Mouse (Mus musculus): ENCODE results near the gene Maea. TPM values are rescaled to one million over a fixed set of nuclear protein-coding genes. Genes with fewer than 3 reads are reported as not detected.
A peak's percentile ranks its signal among the peaks of the same experiment; 100 is the strongest.

The Maea gene
- total RNA-seq, 2 experiments from 2014 or later = 125 to 126 TPM

DNA sequence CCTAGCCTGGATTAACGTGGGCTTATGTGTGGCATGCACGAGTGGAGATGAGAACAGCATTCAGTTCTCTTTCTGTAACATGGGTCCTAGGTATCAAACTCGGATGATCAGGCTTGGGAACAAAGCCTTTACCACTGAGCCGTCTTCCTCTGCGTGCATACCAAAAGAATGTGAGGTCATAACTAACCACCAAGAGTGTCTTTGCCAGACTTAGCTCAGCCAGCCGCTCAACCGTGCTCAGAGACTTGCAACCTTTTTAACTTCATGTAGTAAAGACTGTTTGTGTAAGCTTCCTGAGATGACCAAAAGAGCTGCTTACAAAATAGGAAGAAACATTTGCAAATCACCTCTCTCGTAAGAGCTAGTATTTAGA is 16.9 kb downstream of the Maea start:
- intact Hi-C loops (cut with DNase I) = no loop called here
- DNase-seq = no peak

DNA sequence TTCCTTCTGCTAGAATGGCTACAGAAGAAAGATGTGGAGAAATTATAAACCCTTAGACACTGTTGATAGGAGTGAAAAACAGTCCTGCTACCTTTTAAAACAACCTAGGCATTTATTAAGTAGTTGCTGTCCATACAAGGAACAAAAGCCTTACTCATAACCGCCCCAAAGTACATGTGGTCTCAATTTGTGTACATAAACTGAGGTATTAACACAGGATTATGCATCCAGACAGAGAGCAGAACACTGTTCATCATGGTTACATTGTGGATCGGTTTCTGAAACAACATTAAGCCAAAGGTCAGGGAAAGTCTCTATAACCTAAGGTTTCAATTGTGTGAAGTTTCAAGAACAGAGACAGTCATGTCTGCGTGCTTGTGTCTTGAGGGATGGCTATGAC is 17.7 kb downstream of the Maea start:
- intact Hi-C loops (cut with DNase I) = no loop called here
- no peak for DNase-seq

DNA sequence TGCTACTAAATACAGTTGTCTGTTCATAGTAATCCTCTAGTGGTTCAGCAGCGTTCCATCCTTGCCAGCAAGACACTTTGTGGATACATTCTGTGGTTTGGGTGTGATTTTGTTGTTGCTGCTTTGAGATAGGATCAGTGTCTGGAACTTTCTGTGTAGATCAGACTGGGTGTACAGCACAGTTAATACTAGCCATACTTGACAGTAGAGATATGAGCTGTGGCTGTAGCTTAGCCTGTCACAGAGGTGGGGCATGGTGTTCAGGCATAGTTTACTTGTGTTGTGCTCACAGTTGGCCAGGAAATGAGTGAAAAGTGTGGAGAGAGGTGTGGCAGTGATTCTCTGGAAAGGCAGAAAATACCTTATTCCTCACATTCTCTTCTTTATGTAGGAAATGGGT is 22.2 kb downstream of the Maea start:
- no peak for DNase-seq
- intact Hi-C loops (cut with DNase I) = no loop called here

DNA sequence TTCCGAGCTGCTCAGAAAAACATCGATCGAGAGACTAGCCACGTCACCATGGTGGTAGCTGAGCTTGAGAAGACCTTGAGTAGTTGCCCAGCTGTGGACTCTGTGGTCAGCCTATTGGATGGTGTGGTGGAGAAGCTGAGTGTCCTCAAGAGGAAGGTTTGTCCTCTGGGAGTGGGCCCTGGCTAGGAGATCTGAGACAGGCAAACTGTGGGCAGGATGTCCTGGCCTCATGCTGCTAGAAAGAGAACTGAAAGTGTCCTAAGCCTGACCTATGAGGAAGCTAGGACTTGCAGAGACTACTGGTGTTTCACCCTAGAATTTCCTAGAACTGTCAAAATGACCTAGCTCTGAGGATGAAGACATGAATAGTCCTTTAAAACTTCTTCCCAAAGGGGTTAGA is 23.2 kb downstream of the Maea start:
- peak in 1 of 2 experiments; percentile 27 for DNase-seq
- intact Hi-C loops (cut with DNase I) = no loop called here

DNA sequence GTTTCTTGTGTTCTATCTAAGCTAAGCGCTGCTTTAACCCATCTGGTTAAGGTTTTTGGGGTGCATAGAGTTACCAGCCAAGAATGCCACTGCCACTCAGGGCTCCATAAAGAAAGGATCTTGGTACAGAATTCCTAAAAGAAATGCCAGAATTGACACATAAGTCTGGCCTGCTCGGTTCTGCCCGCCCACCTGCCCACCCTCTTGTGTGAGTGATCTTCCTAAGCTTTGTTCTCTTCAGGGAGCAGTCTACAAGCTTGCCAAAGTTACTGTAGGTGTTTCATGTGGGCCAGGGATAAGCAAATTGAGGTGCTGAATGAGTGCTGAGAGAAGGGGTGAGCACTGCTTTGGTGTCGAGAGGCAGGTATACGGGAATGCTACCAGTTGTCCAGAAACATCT is 28.0 kb downstream of the Maea start:
- intact Hi-C loops (cut with DNase I) = no loop called here
- no peak for DNase-seq

DNA sequence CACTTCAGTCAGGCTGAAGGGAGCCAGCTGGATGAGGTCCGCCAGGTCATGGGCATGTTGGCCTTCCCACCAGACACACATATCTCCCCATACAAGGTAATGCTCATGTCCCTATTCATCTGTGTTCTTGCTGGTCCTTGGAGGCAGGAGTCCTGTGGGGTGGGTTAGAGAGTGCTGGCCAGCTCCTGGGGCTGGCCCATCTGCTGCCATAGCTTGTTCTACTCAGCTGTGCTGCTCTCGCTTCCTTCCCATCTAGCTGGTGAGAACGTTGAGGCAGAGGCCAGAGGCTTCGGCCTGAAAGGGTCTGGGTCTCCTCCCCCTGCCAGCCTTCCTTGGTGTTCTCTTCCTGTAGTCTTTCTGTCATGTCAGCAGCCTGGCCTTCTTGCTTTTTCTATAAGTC is 33.3 kb downstream of the Maea start:
- DNase-seq = no peak
- intact Hi-C loops (cut with DNase I) = no loop called here

DNA sequence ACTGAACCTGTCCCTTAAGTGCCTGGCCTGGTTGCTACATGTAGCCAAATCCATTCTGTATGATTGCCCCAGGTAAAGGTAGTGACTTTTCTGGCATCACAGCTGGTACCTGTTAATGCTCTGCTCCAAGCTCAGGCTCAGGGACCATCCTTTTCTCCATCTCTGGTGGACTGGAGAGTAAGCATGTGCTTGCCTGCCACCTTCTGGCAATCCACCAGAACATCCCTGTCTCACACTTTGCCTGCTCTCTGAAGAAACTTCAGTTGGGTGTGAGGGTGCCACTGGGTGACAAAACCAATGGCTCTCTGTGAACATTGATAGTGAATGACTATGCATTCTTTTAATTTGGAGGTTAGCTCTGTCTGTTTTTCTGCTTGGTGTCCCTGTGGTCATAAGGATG is 35.8 kb downstream of the Maea start:
- intact Hi-C loops (cut with DNase I) = no loop called here
- peak; percentile 28 to 36 for DNase-seq

DNA sequence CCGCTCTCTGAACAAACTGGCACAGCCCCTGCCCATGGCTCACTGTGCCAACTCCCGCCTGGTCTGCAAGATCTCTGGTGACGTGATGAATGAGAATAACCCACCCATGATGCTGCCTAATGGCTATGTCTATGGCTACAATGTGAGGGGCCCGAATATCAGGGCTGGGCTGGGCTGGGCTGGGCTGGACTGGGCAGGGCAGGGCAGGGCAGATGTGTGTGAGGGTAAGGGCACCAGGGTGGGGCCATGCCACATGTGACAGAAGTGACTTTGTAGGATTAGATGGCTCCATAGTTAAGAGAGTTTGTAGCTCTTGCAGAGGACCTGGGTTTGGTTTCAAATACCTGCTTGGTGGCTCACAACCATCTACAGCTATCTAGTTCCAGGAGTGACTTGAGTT is 36.4 kb downstream of the Maea start:
- no peak for DNase-seq
- intact Hi-C loops (cut with DNase I) = no loop called here

DNA sequence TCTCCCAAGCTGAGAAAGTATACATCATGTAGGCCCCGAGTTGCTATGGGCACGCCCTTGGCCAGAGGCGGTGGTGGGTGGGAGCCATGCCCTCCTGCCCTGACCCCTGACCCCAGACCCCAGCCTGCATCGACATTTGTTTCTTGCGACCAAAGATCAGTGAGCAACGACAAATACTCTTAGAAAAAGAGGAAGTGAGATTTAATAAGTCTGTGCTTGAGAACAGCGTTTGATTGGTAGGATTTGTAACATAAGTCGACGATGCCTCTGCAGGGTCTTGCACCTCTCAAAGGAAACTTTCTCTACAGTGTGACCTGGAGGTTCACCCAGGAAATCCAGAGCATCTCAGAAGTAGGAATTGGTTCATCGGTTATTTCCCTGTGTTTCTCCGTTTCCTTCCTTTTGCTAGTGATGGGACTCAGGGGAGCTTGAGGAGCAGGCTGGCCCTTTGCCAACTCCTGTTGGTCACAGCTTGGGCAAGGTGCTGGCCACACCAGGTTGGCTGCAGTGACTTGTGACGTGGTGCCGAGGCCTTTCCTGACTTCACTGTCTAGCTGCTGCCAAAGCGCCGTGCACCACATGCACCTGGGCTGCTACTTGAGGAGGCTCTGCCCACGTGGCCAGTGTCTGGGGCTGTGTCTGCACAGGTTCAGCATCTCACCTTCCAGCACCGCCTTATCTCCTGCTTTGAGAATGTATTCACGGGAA is 37.2 kb downstream of the Maea start:
- peak in 1 of 2 experiments; percentile 16 for DNase-seq
- intact Hi-C loops (cut with DNase I) = no loop called here

DNA sequence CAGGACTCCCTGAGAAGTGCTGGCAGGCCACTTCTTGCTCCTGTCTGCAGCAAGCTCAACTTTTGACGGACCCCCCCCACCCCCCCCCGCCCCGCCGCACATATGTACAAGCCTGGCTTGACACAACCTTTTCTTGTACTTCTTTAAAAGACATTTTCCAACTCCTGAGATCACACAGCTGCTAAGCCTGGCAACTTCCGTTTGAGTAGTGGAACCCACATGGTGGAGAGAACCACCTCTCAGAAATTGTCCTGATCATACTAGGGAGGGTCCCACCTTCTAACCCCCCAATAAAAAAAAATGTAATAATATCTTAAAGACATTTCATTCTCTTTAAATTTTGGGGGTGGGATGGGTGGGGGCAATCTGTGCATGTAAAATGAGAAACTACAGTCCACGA is 41.9 kb downstream of the Maea start:
- intact Hi-C loops (cut with DNase I) = loop anchor here (2.0 to 5.0 kb wide), 2 partner anchors 42 to 175 kb away; partner anchors contain the start of gene Maea
- DNase-seq = peak in 1 of 2 experiments; percentile 25

DNA sequence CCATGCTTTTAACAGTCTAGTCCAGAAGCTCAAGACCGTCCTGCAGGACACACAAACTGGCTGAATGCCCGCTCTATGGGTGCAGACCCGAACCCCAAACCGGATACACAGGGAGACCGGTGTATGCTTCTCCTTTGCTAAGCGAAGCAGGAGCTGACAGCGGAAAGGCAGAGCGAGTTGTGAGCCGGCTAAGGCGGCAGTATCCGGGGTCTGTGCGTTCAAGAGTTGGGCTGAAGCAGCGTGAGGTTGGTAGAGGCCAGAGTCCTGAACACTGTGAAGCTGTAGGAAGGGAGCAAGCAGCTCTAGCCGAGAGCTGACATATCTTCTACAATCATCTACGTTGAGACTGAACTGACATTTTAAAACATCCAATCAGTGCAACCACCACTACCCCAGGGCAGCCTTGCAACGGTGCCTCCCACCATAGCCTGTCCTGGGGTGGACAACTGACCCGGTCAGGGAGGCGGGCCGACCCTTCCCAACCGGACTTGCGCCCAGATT is 42.5 kb downstream of the Maea start:
- intact Hi-C loops (cut with DNase I) = loop anchor here (1.0 to 5.0 kb wide), 3 partner anchors 43 to 176 kb away; partner anchors contain the start of gene Maea
- no peak for DNase-seq

DNA sequence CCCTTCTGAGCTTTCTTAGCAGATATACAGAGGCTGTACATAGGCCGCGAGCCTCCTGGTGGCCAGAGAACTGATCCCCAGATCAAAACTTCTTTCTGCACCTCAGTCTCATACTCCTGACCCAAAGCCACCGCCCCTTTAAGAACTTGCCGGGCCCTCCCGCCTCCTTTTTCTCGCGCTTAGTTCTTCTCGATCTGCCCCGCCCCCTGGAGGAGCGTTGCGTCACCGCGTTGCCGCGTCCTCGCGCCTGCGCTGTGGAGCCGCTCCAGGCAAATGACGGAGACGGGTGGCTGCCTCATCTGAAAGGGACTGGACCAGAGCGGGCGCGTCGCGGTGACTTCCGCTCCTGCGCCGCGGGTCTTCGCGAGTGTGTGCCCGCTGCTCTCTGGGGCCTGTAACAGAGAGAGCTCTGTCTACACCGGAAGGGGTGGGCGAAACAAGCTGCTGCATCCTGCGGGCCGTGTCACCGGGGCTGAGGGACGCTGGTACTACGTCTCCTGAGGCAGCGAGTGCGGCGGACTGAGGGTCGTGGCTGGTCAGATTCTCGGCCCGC is 43.1 kb downstream of the Maea start, which contains the start of gene Uvssa:
Uvssa (plus strand) TSS at position 248 of the 553 bp plus-strand sequence.
- intact Hi-C loops (cut with DNase I) = loop anchor here (1.0 to 5.0 kb wide), 2 partner anchors 103 to 176 kb away; no protein-coding TSS in a partner anchor

DNA sequence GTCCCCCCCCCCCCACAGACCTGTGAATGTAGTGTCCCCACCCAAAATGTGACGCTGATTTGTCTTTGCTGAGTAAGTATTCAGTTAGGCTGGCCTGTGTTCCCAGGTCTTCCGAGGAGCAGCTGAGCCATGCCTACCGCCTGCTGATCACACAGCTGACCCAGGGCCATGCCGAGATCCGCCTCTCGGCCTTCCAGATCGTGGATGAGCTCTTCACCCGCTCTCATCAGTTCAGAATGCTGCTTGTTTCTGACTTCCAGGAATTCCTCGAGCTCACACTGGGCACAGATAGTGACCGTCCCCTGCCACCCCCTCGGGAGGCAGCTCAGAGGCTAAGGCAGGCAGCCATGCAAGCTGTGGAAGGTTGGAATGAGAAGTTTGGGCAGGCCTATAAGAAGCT is 52.2 kb downstream of the Maea start:
- no peak for DNase-seq
- intact Hi-C loops (cut with DNase I) = no loop called here

More for the DNA sequence above, 43.1 kb downstream of the Maea start, which contains the start of gene Uvssa:
- DNase-seq = peak; percentile 99

DNA sequence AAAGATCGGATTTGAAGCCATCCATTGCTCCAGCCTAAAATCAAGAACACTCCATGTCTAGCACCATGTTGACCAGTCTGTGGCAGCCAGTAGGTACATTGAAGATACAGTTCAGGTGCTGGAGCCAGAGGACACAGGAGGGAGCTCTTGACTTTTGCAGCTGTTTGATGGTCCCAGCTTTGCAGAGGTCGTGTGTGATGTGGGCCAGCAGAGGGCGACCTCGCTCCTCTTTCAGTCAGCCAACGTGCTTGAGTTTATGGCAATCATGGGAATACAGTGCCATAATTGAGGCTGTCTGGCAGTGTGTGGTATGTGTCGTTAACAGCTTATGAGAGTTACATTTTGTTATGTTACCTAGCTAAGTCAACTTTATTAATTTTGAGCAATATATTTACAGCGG is 58.5 kb downstream of the Maea start:
- peak; percentile 85 to 88 for DNase-seq

DNA sequence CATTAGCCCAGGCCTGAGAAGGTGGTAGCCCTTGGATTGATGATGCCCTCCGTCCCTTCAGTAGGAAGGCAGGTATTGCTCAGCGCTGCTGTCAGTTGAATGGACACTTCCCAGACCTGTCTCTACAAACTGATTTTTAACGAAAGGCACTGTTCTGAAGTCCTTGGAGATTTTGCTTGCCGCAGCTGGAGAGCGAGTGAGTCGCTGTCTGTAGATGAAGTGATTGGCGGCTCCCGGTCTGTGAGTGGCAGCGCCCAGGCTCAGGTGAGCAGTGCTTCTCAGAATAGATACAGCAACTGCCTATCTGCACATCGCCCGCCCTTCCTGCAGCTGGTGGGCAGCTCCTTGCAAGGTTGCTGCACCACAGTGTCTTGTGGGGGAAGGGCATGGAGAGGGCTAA is 60.4 kb downstream of the Maea start:
- no peak for DNase-seq
- intact Hi-C loops (cut with DNase I) = no loop called here

More for the DNA sequence above, 58.5 kb downstream of the Maea start:
- intact Hi-C loops (cut with DNase I) = loop anchor here (1.0 kb wide), 4 partner anchors 49 to 195 kb away; no protein-coding TSS in a partner anchor

DNA sequence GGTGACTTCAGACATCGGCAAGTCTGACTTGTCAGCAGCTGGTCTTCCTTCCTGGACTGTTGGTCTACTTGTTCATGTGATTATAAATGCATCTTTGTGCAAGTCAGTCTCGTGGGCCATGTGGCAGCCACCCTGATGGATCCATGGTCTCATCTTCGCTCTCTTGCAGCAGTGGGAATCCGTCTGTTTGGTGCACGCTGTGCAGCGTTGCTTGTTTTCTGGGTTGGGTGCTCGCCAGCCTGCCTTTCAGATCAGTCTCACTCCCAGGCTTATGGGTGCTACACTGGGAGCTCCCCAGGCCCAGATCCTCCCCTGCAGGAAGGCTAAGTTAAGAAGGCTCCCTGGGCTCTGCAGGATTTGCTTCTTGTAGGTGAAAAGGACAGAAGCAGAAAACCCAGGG is 61.5 kb downstream of the Maea start:
- intact Hi-C loops (cut with DNase I) = no loop called here
- DNase-seq = no peak

DNA sequence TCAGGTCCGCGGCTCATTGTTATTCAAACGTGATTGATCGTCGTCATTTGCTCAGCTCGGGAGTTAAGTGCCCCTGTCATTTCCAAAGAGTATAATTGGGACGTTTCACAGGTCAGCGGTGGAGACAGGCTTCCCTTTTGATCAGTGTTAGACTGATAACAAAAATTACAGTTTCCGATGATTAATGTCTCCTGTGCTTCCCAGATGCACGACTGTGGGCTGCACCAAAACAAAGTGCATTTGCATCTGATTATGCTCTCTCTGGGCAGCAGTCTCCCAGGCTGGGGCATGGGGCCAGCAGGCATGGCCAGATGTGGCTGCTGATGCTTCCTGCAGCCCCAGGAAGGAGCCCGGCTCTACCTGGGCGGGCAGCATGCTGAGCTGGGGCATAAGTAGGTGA is 65.5 kb downstream of the Maea start:
- no peak for DNase-seq
- intact Hi-C loops (cut with DNase I) = no loop called here

DNA sequence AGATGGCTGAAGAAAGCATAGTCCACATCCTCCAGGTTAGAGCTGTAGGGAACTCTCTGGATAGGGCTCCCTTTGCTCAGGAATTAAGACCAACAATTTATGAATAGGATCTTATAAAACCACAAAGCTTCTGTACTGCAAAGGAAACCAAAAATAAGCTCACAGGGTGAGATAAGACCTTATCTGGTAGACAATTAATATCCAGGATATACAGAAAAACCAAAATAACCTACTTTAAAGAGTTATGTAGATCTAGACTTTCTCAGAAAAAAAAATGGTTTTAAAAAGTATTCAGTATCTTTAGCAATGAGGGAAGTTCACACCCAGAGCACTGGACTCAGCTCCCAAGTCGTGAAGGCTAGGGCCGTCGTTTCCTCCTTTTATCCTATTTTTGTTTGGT is 85.0 kb downstream of the Maea start:
- DNase-seq = no peak

More for the DNA sequence above, 85.0 kb downstream of the Maea start:
- intact Hi-C loops (cut with DNase I) = no loop called here

All from heart, postnatal 10 days (tissue).